Mouse (Mus musculus) liver, embryonic 14.5 days (tissue): Measurements from ENCODE around the gene Hirip3.

ENCODE experiments used
- CTCF ChIP-seq: IDR thresholded peaks from 2 replicates; pipeline ENCODE4 v1.5.1; 2016; ENCODE audit warnings: antibody characterized with exemption, low read depth, control low read depth
- EP300 ChIP-seq: IDR thresholded peaks from 2 replicates; pipeline ENCODE4 v1.6.1; 2016; ENCODE audit warnings: antibody characterized with exemption, low read depth

DNA sequence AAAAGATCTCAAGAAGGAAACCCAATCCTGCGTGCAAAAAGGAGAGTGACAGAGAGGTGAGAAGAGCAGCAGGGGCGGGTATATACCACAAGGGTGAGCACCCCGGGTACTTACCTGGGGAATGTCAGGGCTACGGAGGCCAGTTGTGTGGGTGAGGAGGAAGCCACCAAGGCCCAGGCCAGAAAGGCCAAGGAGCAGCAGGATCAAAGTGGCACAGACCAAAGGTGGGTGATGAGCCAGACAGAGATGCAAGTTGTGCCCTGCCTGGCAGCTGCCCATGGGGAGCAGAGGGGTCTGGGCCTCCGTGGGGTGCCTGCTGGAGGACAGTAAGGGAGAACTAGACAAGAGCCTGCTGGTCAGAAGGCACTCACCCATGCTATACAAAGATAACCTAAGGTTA lies 35.1 kb downstream of the Hirip3 start:
- TF ChIP-seq CTCF (no peak), EP300 (no peak)
